Mouse (Mus musculus) liver, embryonic 14.5 days (tissue): ENCODE results near the gene Cdk13.

Experiments used
- CTCF ChIP-seq: IDR thresholded peaks from 2 replicates; pipeline ENCODE4 v1.5.1; 2016; ENCODE audit warnings: antibody characterized with exemption, low read depth, control low read depth
- EP300 ChIP-seq: IDR thresholded peaks from 2 replicates; pipeline ENCODE4 v1.6.1; 2016; ENCODE audit warnings: antibody characterized with exemption, low read depth

DNA sequence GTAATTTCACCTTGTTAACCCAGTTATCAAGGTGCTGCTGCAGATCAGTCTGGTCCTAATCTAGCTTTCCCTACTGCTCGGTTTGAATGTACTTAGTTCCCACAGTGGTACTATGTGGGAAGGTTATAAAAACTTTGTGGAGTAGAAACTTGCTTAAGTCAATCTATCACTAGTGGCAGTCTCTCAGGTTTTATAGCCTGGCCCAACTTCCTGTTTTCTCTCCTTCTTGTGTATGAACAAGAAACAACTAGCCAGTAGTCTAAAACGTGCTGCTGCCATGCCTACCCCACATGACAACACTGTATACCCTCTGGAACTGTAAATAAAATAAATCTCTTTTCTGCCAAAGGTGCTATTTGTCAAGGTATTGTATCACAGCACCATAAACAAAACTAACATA, 25.0 kb downstream of the Cdk13 start:
- TF ChIP-seq CTCF (no peak), EP300 (no peak)
